Mouse (Mus musculus) cerebellum, postnatal 14 days (tissue): ENCODE measurements around the gene Nme4.

Experiments used
- DNase-seq, 2 experiments: peaks; one replicate each; pipeline ENCODE4 v3.0.0; 2021; ENCODE audit warnings: mixed read lengths in 2 of 2

The Nme4 gene

DNA sequence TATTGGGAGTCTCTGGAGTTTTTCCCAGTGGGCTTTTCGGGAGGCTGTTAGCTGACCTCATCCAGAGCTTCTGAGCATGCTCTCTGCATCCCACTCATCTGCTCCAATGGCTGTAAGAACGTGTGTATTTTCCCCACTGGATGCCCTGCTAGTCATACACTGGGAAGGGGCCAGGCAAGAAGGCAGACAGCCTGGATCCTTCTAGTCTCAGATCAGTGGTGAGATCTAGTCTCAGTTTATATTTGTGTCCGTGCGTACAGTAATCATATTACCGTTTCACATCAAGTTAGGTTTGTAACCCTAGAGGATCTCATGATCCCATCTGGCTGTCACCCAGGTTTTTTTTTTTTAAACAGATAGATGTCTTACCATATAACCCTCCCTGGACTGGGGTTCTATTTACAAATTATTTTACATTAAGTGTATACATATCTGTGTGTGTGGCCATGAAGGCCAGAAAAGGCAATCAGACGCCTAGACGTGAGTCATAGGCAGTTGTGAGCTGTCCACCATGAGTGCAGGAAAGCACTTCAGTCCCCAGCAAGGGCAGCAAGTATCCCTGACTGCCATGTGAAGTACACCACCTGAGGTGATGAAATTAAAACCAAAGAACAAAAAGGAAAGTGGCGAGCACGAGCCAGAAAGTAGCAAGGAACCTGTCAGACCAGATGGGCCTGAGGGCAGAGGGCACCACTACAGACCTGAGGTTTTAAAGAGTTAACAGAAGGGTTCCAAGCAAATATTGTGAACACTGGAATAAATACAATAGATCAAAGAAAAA, 37.4 kb downstream of the Nme4 start:
- no peak for DNase-seq

- no peak for DNase-seq
Observed at GRCm38 (mm10) chr17:26057278-26057677, 38.1 kb downstream of the Nme4 start.

DNA sequence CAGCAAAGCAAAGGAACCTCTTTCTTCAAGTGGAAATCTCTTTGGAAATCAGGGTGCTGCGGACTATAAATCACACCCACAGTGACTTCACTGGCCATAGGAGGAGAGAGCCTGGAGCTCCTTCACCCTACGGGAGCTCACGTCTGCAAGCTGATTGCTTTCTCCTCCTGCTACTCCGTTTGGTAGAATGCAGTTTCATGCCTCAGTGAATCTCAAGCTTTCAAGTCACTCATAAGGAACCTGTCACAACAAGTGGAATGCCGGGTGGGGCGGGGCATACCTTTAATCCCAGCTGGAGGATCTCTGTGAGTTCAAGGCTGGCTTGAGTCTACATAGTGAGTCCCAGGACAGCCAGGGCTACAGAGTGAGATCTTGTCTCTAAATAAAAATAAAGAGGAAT, 40.2 kb downstream of the Nme4 start:
- DNase-seq, result no peak

GRCm38 (mm10) chr17:26054133-26054845, 41.1 kb downstream of the Nme4 start:
- no peak for DNase-seq

DNA sequence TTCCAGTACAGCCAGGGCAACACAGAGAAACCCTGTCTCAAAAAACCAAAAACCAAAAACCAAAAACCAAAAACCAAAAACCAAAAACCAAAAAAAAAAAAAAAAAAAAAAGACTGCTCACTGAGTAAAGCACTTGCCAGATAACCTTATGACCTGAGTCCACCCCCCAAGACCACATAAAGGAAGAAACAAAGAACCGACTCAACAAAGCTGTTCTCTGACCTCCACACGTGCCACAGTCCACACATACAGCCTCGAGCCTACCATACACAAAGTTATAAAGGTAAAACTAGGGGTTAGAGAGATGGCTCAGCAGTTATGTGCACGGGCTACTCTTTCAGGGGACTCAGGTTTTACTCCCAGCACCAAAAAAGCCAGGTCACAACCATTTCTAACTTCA, 42.7 kb downstream of the Nme4 start:
- DNase-seq, result no peak

DNA sequence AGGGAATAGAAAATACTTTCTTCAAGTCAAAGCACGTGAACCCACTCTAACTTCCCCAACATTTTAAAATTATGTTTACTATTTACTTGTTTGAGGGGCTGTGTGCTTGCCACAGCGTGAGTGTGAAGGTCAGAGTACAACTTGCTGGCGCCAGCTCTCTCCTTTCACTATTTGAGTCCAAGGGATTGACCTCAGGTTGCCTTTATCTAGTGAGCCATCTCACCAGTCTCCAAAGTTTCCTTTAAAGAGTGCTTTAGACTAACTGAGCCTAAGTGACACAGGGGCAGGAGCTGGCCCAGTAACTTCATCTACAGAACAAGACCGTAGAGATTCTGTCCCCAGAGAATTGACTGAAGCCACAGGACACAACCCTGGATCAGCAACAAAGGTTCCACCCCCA, 43.3 kb downstream of the Nme4 start:
- DNase-seq, result no peak

GRCm38 (mm10) chr17:26048118-26048517, 47.3 kb downstream of the Nme4 start:
- DNase-seq, result no peak

GRCm38 (mm10) chr17:26046253-26046997, 49.0 kb downstream of the Nme4 start:
- peak in 1 of 2 experiments; percentile 45 for DNase-seq

- no peak for DNase-seq
Observed at GRCm38 (mm10) chr17:26045285-26045684, 50.1 kb downstream of the Nme4 start.

- DNase-seq, result peak; percentile 92 to 98
Observed at GRCm38 (mm10) chr17:26043249-26043636, 52.2 kb downstream of the Nme4 start.

- DNase-seq, result peak; percentile 59 to 74
Observed at GRCm38 (mm10) chr17:26042599-26043248, 52.7 kb downstream of the Nme4 start.
